Mouse (Mus musculus): ENCODE measurements at regions not wholly inside any gene's neighbourhood (a gene's known extent, or its start where the extent isn't known, plus 50 kb on each side); places are given as distances from the start of the nearest gene placed in this dataset.
A peak's percentile ranks its signal among the peaks of the same experiment; 100 is the strongest.

DNA sequence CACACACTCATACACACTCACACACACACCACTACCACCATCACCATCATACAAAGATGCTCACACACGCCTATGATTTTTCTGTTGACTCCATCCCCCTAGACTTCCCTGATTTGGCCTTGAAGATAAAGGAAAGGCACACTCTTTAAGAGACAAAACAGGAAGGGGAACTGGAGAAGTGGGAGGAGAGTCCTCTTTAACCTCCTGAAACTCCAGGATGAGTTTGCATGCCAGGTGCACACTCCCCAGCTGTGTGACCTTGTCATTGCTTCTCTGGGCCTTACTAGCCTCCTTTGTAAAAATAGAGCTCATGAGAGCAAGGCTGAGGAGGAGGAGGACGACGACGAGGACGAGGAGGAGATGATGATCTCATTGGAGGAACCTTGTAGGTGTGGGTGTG lies 212.8 kb downstream of the Ly86 start:
- H3K27me3 ChIP-seq (replicated peaks), result no peaks in the 10 kb centered on the region
- H3K36me3 ChIP-seq, result no peaks in the 10 kb centered on the region
- peaks cover 43% of the 10 kb centered on the region for H3K4me1 ChIP-seq
- H3K9me3 ChIP-seq, result no peaks in the 10 kb centered on the region
- H3K4me2 ChIP-seq, result no peak overlapping the region
- H3K9ac ChIP-seq, result no peak overlapping the region
- H3K4me3 ChIP-seq, result no peak overlapping the region
- 63% methylated on average over 5 of the region's 5 CpGs for whole genome bisulfite sequencing
- no peak for ATAC-seq (ENCODE audit: extremely low read depth, insufficient number of reproducible peaks, low FRiP score, low TSS enrichment)
- H3K27ac ChIP-seq (replicated peaks), result no peak overlapping the region

DNA sequence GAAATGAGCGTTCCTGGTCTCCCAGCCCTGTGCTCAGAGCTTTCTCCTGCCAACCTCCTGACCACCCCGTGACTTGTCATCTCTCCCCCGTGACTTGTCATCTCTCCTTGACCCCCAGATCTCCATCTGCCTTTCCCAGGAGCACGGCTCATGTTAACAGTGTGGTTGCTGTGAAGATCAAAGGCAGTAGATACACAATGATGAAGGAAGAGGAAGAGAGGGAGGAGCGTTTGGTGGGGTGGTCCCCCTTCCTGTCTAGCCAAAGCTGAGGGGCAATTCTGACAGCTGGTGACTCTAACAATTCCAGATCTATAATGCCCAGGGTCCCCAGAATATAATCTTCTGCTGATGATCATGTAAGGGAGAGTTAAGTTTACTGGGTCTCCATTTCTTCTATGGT lies 214.0 kb downstream of the Ly86 start:
- no peak for ATAC-seq (ENCODE audit: extremely low read depth, insufficient number of reproducible peaks, low FRiP score, low TSS enrichment)
- H3K27ac ChIP-seq (replicated peaks), result no peak overlapping the region
- H3K4me3 ChIP-seq, result no peak overlapping the region
- H3K4me2 ChIP-seq, result no peak overlapping the region
- peaks cover 49% of the 10 kb centered on the region for H3K4me1 ChIP-seq
- no peak overlapping the region for H3K9ac ChIP-seq
- no peaks in the 10 kb centered on the region for H3K36me3 ChIP-seq
- no peaks in the 10 kb centered on the region for H3K27me3 ChIP-seq (replicated peaks)
- WGBS, result 39% methylated on average over 5 of the region's 5 CpGs
- H3K9me3 ChIP-seq, result no peaks in the 10 kb centered on the region

DNA sequence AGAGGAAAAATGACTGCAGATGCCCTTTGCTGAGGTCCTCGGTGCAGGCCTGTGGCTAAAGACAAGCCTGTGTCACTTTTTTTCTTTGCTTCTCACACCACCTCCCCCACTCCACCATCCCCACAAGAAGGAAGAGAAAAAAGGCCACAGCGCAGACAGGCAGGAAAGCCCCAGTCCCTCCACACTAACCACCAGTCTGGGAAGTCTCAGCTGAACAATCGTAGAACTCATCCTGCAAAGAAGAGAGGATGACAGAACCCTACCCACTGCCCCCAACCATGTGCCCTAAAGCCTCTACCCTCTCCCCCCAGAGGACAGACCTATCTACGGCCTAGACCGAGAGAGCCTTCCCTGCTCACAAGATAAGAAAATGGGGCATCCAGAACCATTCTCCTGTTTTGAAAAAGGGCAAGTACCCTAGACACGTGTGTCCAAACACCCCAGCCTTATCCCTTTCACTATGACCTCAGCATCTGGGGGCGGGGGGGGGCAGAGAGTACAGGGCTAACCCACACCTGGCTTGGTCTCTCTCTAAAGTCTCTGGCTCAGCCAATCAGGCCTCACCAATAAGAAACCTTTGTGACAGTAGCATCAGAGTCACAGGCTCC lies 214.8 kb downstream of the Ly86 start:
- no peak overlapping the region for H3K27ac ChIP-seq (replicated peaks)
- WGBS, result 45% methylated on average over 7 of the region's 7 CpGs

DNA sequence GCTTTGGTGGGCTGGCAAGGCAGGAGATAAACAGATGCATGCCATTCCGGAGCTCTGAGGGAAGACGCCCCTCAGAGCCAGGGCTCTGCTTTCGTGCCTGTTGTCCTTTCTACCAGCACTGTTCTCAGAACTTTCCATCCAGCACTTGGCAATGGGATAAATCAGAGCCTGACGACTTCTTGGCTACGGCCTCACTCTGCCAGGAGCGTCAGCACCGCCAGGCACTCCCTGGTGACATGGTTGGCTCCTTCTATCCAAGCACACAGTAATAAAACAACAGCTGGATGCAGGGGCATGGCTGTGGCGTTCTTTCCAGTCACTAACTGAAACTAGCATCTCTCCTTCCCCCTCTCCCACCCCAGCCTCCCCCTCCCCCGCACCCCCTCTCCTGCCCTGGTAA lies 215.4 kb downstream of the Ly86 start:
- no peak for ATAC-seq (ENCODE audit: extremely low read depth, insufficient number of reproducible peaks, low FRiP score, low TSS enrichment)
- Histone ChIP-seq H3K36me3 (no peaks in the 10 kb centered on the region), H3K9ac (peak overlapping the region; percentile 41; the same call in 1 of the 2 replicates), H3K27me3 (replicated peaks) (no peaks in the 10 kb centered on the region), H3K4me1 (peaks cover 49% of the 10 kb centered on the region), H3K27ac (replicated peaks) (no peak overlapping the region; the same call in 1 of the 2 replicates), H3K9me3 (no peaks in the 10 kb centered on the region), H3K4me3 (no peak overlapping the region), H3K4me2 (no peak overlapping the region)
- 30% methylated on average over 9 of the region's 9 CpGs for WGBS

More for the DNA sequence above, 214.8 kb downstream of the Ly86 start:
- no peak for ATAC-seq (ENCODE audit: extremely low read depth, insufficient number of reproducible peaks, low FRiP score, low TSS enrichment)
- no peaks in the 10 kb centered on the region for H3K27me3 ChIP-seq (replicated peaks)
- peaks cover 49% of the 10 kb centered on the region for H3K4me1 ChIP-seq
- H3K9ac ChIP-seq, result peak overlapping the region; percentile 41; the same call in 1 of the 2 replicates
- no peak overlapping the region for H3K4me3 ChIP-seq
- H3K36me3 ChIP-seq, result no peaks in the 10 kb centered on the region
- H3K9me3 ChIP-seq, result no peaks in the 10 kb centered on the region
- no peak overlapping the region for H3K4me2 ChIP-seq

DNA sequence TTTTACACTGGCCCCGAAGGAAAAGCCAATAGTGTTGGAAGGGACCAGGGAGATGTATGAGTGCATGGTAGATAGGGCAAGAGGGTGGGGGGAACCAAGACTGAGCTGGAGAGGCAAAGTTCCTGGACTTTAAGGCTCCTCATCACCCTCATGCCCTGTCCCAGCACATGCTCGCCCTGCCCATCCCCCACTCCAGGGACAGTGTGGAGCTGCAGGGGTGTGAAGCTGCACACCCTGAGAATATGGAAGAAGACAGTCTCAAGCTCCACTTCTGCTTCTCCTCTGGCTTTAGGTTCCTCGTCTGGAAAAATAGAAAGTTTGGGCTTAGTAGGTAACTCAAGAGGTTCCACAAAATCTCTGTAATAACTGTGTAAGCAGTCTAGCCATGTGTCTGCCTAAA lies 215.8 kb downstream of the Ly86 start:
- Histone ChIP-seq H3K4me2 (no peak overlapping the region), H3K27me3 (replicated peaks) (no peaks in the 10 kb centered on the region), H3K27ac (replicated peaks) (no peak overlapping the region; the same call in 1 of the 2 replicates), H3K4me3 (no peak overlapping the region), H3K36me3 (no peaks in the 10 kb centered on the region), H3K4me1 (peaks cover 49% of the 10 kb centered on the region), H3K9me3 (no peaks in the 10 kb centered on the region), H3K9ac (no peak overlapping the region)
- WGBS, result 41% methylated on average over 3 of the region's 3 CpGs
- no peak for ATAC-seq (ENCODE audit: extremely low read depth, insufficient number of reproducible peaks, low FRiP score, low TSS enrichment)

DNA sequence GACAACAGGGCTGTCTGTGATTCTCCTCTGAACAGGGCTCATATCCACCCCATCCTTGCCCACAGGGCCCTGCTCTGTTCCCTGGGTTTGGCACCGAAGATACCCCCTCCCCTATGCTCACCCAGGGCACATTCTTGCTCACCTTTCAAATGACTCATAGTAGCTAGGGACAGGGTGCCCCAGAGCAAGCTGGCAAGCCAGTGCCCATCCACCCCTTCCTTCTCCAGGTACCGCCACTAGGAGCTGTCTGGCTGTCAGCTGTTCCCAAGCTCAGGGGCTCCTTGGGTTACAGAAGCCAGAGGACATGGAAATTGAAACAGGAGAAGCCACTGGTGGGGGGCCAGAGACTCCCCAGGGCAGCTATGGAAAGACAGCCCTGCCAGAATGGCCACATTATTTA lies 216.4 kb downstream of the Ly86 start:
- H3K9ac ChIP-seq, result peak overlapping the region; percentile 48
- H3K4me3 ChIP-seq, result no peak overlapping the region
- H3K36me3 ChIP-seq, result no peaks in the 10 kb centered on the region
- H3K4me2 ChIP-seq, result no peak overlapping the region
- no peak for ATAC-seq (ENCODE audit: extremely low read depth, insufficient number of reproducible peaks, low FRiP score, low TSS enrichment)
- H3K4me1 ChIP-seq, result peaks cover 49% of the 10 kb centered on the region
- WGBS, result 45% methylated on average over 2 of the region's 2 CpGs
- H3K9me3 ChIP-seq, result no peaks in the 10 kb centered on the region
- H3K27ac ChIP-seq (replicated peaks), result peak overlapping the region; percentile 86
- no peaks in the 10 kb centered on the region for H3K27me3 ChIP-seq (replicated peaks)

DNA sequence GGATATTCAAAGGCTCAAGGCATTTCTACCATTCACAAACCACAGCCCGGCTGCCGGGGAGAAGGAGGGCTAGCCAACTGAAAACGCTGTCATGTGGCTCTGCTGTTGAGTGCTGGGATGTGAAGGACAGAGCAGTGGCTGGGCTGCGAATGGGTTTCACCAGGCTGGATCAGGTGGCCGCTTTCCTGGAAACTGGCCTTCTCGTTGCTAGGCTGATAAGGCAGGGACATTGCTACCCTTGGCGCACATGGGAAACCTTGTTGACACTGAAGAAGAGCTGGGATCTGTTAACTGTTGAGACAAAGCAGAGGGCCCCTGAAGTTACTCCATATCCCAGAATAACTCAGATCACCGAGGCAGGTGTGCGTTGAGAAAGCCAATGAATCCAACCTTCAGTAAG lies 216.1 kb upstream of the Rreb1 start:
- no peaks in the 10 kb centered on the region for H3K27me3 ChIP-seq (replicated peaks)
- no peak overlapping the region for H3K4me3 ChIP-seq
- no peak for ATAC-seq (ENCODE audit: extremely low read depth, insufficient number of reproducible peaks, low FRiP score, low TSS enrichment)
- peak overlapping the region; percentile 86 for H3K27ac ChIP-seq (replicated peaks)
- 0 out of 2 replicates have a peak overlapping the region, but pooled peaks have one; percentile 6 for H3K4me2 ChIP-seq
- 0 out of 2 replicates have a peak overlapping the region, but pooled peaks have one; percentile 48 for H3K9ac ChIP-seq
- H3K4me1 ChIP-seq, result peaks cover 49% of the 10 kb centered on the region
- 17% methylated on average over 9 of the region's 9 CpGs for WGBS
- no peaks in the 10 kb centered on the region for H3K36me3 ChIP-seq
- H3K9me3 ChIP-seq, result no peaks in the 10 kb centered on the region

DNA sequence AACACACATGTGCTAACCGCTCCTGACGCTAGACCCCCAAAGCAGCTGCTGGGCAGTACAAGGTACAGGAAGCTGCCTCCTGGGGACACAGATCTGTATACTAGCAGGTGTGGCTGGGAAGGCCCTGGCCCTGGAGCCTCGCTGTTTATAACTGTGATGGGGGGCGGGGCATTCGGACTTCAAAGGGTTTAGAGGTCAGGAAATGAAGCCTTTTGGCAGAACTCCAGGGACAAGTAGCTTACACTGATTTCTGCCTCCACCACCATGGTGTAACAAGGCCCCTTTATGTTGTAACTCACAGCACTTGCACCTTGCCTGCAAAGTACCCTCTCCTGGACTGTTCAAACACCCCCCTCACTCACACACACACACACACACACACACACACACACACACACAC lies 215.5 kb upstream of the Rreb1 start:
- 15% methylated on average over 5 of the region's 5 CpGs for WGBS
- H3K4me2 ChIP-seq, result no peak overlapping the region
- H3K4me1 ChIP-seq, result peaks cover 49% of the 10 kb centered on the region
- H3K36me3 ChIP-seq, result no peaks in the 10 kb centered on the region
- peak overlapping the region; percentile 86 for H3K27ac ChIP-seq (replicated peaks)
- no peaks in the 10 kb centered on the region for H3K27me3 ChIP-seq (replicated peaks)
- no peak overlapping the region for H3K4me3 ChIP-seq
- no peaks in the 10 kb centered on the region for H3K9me3 ChIP-seq
- H3K9ac ChIP-seq, result peak overlapping the region; percentile 56
- ATAC-seq (ENCODE audit: extremely low read depth, insufficient number of reproducible peaks, low FRiP score, low TSS enrichment), result peak; percentile 58; the same call in 1 of the 2 replicates

DNA sequence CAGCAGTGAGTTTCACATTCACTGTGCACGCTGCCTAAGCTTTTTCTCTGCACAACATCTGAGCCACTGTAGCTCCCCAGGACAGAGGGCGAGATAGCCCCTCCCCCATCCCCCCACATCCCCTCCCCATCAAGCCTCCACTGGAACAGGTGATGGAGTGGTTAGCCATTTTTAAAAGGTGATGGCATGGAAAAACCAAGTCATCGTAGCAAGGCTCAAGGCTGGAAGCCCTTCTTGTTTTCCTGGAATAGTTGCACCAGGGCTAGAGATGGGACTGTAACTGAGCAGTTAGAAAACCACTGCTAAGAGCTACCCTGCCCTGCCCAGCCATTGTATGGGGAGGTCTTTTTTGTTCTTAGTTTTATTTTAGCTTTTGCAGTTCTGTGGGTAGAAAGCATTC lies 209.1 kb upstream of the Rreb1 start:
- WGBS, result 55% methylated on average over 3 of the region's 3 CpGs
- no peak overlapping the region for H3K27ac ChIP-seq (replicated peaks)
- H3K9ac ChIP-seq, result no peak overlapping the region
- H3K27me3 ChIP-seq (replicated peaks), result no peaks in the 10 kb centered on the region
- no peak for ATAC-seq (ENCODE audit: extremely low read depth, insufficient number of reproducible peaks, low FRiP score, low TSS enrichment)
- H3K36me3 ChIP-seq, result no peaks in the 10 kb centered on the region
- no peak overlapping the region for H3K4me2 ChIP-seq
- H3K4me3 ChIP-seq, result no peak overlapping the region
- no peaks in the 10 kb centered on the region for H3K9me3 ChIP-seq
- peaks cover 8% of the 10 kb centered on the region for H3K4me1 ChIP-seq

DNA sequence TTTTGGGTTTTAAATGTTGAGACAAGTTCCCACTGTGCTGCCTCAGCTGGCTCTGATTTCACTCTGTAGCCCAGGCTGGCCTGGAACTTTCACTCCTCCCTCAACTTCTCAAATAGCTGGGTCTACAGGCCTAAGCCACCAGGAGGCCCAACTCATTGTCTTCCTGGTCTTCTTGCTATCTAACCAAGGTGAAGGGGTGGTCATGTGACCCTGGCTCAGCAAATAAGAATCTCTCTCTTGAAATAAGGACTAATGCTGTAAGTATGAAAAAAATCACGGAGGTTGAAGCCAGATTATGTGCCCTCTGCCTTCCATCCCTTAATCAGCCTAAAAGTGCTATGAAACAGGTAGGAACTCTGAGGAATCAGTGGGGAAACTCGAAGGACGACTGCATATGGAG lies 208.7 kb upstream of the Rreb1 start:
- no peak overlapping the region for H3K9ac ChIP-seq
- H3K9me3 ChIP-seq, result no peaks in the 10 kb centered on the region
- ATAC-seq (ENCODE audit: extremely low read depth, insufficient number of reproducible peaks, low FRiP score, low TSS enrichment), result no peak
- whole genome bisulfite sequencing, result 77% methylated on average over 3 of the region's 3 CpGs
- H3K4me3 ChIP-seq, result no peak overlapping the region
- no peak overlapping the region for H3K27ac ChIP-seq (replicated peaks)
- peaks cover 11% of the 10 kb centered on the region for H3K4me1 ChIP-seq
- H3K36me3 ChIP-seq, result no peaks in the 10 kb centered on the region
- no peaks in the 10 kb centered on the region for H3K27me3 ChIP-seq (replicated peaks)
- no peak overlapping the region for H3K4me2 ChIP-seq

DNA sequence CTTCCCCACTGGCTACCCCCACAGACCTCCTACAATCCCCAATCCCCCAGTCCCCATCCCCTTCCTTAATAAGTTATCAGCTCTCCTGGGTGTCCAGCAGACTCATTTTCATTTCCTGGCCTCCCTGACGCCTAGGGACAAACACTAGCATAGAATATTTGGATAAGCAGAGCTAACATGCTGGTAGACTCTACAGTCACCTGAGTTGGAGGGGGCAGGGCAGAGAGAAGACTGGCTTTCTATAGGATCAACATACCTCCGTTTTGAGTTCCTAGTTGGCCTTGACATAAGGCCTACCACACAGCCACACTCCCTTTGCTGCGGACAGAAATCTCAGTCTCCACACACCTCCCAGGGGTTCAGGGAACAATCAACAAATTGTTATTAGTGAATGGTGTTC lies 205.2 kb upstream of the Rreb1 start:
- WGBS, result 42% methylated on average over 3 of the region's 3 CpGs
- no peak overlapping the region for H3K27ac ChIP-seq (replicated peaks)
- no peak overlapping the region for H3K4me2 ChIP-seq
- no peak overlapping the region for H3K4me3 ChIP-seq
- peaks cover 11% of the 10 kb centered on the region for H3K4me1 ChIP-seq
- no peaks in the 10 kb centered on the region for H3K36me3 ChIP-seq
- ATAC-seq (ENCODE audit: extremely low read depth, insufficient number of reproducible peaks, low FRiP score, low TSS enrichment), result no peak
- H3K9me3 ChIP-seq, result no peaks in the 10 kb centered on the region
- no peak overlapping the region for H3K9ac ChIP-seq
- H3K27me3 ChIP-seq (replicated peaks), result no peaks in the 10 kb centered on the region

DNA sequence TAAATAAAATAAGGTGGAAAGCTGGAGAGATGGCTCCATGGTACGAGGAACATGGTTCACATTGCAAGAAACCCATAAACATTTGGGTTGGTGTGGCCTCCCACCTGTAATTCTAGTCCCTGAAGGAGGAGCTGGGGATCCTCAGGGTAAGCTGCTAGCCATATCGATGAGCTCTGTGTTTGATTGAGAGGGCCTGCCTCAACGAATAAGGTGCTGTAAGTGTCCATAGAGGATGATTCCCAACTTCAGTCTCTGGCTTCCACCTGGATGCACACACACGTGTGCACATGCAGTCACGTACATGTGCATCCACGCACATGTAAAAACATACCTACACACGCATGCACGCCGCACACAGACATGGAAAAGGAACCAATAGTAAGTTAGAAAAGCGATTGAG lies 199.0 kb upstream of the Rreb1 start:
- peaks cover under 1% of the 10 kb centered on the region; the same call in 1 of the 2 replicates for H3K4me1 ChIP-seq
- no peaks in the 10 kb centered on the region for H3K27me3 ChIP-seq (replicated peaks)
- H3K4me2 ChIP-seq, result no peak overlapping the region
- no peaks in the 10 kb centered on the region for H3K9me3 ChIP-seq
- no peaks in the 10 kb centered on the region for H3K36me3 ChIP-seq
- no peak overlapping the region for H3K4me3 ChIP-seq
- no peak for ATAC-seq (ENCODE audit: extremely low read depth, insufficient number of reproducible peaks, low FRiP score, low TSS enrichment)
- WGBS, result 87% methylated on average over 10 of the region's 10 CpGs
- no peak overlapping the region for H3K9ac ChIP-seq
- H3K27ac ChIP-seq (replicated peaks), result no peak overlapping the region
